Mouse (Mus musculus): ENCODE data around the gene Olfr203. TPM values are rescaled to one million over a fixed set of nuclear protein-coding genes. Genes with fewer than 3 reads are reported as not detected.
"Not testable (repeated sequence)": the region's sequence is repeated elsewhere in the genome, so short reads cannot be mapped to it uniquely, and the experiment has no call there.

Olfr203 gene
- polyA plus RNA-seq, 1 experiment from 2014 or later, result not detected

DNA sequence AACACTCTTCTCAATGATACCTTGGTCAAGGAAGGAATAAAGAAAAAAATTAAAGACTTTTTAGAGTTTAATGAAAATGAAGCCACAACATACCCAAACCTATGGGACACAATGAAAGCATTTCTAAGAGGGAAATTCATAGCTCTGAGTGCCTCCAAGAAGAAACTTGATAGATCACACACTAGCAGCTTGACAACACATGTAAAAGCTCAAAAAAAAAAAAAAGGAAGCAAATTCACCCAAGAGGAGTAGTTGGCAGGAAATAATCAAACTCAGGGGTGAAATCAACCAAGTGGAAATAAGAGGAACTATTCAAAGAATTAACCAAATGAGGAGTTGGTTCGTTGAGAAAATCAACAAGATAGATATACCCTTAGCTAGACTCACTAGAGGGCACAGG, 24.6 kb downstream of the Olfr203 start:
- H3K27ac ChIP-seq (ENCODE audit: low read depth, low read length); DNase-seq (ENCODE audit: low spot score); H3K4me3 ChIP-seq (ENCODE audit: low read depth, low read length); H3K9ac ChIP-seq (ENCODE audit: low read length); H3K4me1 ChIP-seq (ENCODE audit: control insufficient read depth, insufficient read depth, low read length); H3K27me3 ChIP-seq (replicated peaks; ENCODE audit: control insufficient read depth, insufficient read depth, low read length); H3K4me2 ChIP-seq (ENCODE audit: low read length); H3K36me3 ChIP-seq (ENCODE audit: control insufficient read depth, insufficient read depth, low read length); H3K9me3 ChIP-seq (replicated peaks; ENCODE audit: control insufficient read depth, low read length); ATAC-seq: not testable (repeated sequence)
- WGBS, result 52% methylated on average over 1 of the region's 1 CpGs

DNA sequence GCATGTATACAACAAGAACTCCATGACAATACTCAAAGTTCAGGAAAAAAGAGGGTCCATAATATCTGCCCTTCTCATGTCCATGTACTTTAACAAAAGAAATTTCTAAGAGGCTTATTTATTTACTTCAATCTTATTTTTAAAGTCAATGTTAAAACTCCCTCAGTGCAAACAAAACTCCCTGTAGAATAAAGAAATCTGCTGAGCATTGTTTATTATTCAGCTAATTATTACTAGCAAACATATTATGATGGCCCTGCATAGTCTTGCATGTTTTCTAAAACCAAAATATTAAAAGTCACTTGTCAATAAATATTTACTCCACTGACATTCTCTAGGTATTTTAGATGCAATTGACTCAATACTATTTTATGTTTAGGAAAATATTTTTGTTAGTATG, 32.4 kb downstream of the Olfr203 start, which contains the start of gene Olfr205:
Olfr205 (minus strand) TSS at position 101 of the 400 bp plus-strand sequence.
- Histone ChIP-seq H3K9me3 (replicated peaks; ENCODE audit: control insufficient read depth, low read length) (no peaks in the 10 kb centered on the region), H3K27me3 (replicated peaks; ENCODE audit: control insufficient read depth, insufficient read depth, low read length) (no peaks in the 10 kb centered on the region), H3K4me3 (ENCODE audit: low read depth, low read length) (no peak within 1 kb of the TSS), H3K4me1 (ENCODE audit: control insufficient read depth, insufficient read depth, low read length) (no peaks in the 10 kb centered on the region), H3K4me2 (ENCODE audit: low read length) (no peak within 1 kb of the TSS), H3K27ac (ENCODE audit: low read depth, low read length) (no peak within 1 kb of the TSS), H3K9ac (ENCODE audit: low read length) (no peak within 1 kb of the TSS), H3K36me3 (ENCODE audit: control insufficient read depth, insufficient read depth, low read length) (no peaks in the 10 kb centered on the region)
- ATAC-seq (no peak), DNase-seq (ENCODE audit: low spot score) (no peak)

DNA sequence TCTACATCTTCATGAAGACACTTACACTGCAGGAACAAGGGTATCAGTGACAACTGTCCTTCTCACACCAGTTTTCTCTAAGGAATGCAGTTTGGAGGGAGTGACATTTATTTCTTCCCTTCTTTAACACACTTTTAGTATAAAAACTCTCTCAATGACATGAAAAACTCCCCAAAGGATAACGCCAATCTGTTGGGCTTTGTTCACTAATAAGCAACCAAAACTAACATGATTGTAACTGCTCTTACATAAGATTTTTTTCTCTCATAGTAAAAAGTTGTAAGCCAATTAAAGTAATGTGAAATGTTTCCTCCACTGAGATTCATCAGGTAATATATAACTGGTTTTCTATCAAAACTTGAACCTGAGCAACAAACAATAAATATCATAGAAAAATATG, 50.5 kb downstream of the Olfr203 start, which contains the start of gene Olfr206:
Olfr206 (minus strand) TSS at position 101 of the 400 bp plus-strand sequence.
- WGBS, result 88% methylated on average over 1 of the region's 1 CpGs
- H3K9ac ChIP-seq (ENCODE audit: low read length), result no peak within 1 kb of the TSS

More for the DNA sequence above, 50.5 kb downstream of the Olfr203 start, which contains the start of gene Olfr206:
- Histone ChIP-seq H3K4me2 (ENCODE audit: low read length) (no peak within 1 kb of the TSS), H3K36me3 (ENCODE audit: control insufficient read depth, insufficient read depth, low read length) (no peaks in the 10 kb centered on the region), H3K4me3 (ENCODE audit: low read depth, low read length) (no peak within 1 kb of the TSS), H3K27ac (ENCODE audit: low read depth, low read length) (no peak within 1 kb of the TSS), H3K4me1 (ENCODE audit: control insufficient read depth, insufficient read depth, low read length) (no peaks in the 10 kb centered on the region), H3K27me3 (replicated peaks; ENCODE audit: control insufficient read depth, insufficient read depth, low read length) (no peaks in the 10 kb centered on the region), H3K9me3 (replicated peaks; ENCODE audit: control insufficient read depth, low read length) (no peaks in the 10 kb centered on the region)
- DNase-seq (ENCODE audit: low spot score) (no peak), ATAC-seq (no peak)

Other genes with a start within 250 kb of the Olfr203 start
- not detected in 2 replicates for gene Olfr190, start 220.9 kb upstream of the Olfr203 start, polyA plus RNA-seq (2014; fragmentation: Nextera tagmentation; extraction: Ambion mirVana)
- gene Olfr191, start 209.1 kb upstream of the Olfr203 start, polyA plus RNA-seq (2014; fragmentation: Nextera tagmentation; extraction: Ambion mirVana), result not detected in 2 replicates
- not detected in 2 replicates for gene Olfr193, start 187.0 kb upstream of the Olfr203 start, polyA plus RNA-seq (2014; fragmentation: Nextera tagmentation; extraction: Ambion mirVana)
- not detected in 2 replicates for gene Olfr194, start 177.8 kb upstream of the Olfr203 start, polyA plus RNA-seq (2014; fragmentation: Nextera tagmentation; extraction: Ambion mirVana)
- not detected in 2 replicates for gene Olfr195, start 151.8 kb upstream of the Olfr203 start, polyA plus RNA-seq (2014; fragmentation: Nextera tagmentation; extraction: Ambion mirVana)
- gene Olfr196, start 128.4 kb upstream of the Olfr203 start, polyA plus RNA-seq (2014; fragmentation: Nextera tagmentation; extraction: Ambion mirVana), result not detected in 2 replicates
- not detected in 2 replicates for gene Olfr198, start 95.3 kb upstream of the Olfr203 start, polyA plus RNA-seq (2014; fragmentation: Nextera tagmentation; extraction: Ambion mirVana)
- gene Olfr199, start 79.1 kb upstream of the Olfr203 start, polyA plus RNA-seq (2014; fragmentation: Nextera tagmentation; extraction: Ambion mirVana), result not detected in 2 replicates
- not detected in 2 replicates for gene Olfr201, start 26.2 kb upstream of the Olfr203 start, polyA plus RNA-seq (2014; fragmentation: Nextera tagmentation; extraction: Ambion mirVana)
- not detected in 2 replicates for gene Olfr202, start 12.1 kb upstream of the Olfr203 start, polyA plus RNA-seq (2014; fragmentation: Nextera tagmentation; extraction: Ambion mirVana)
- gene Olfr204, start 19.4 kb downstream of the Olfr203 start, polyA plus RNA-seq (2014; fragmentation: Nextera tagmentation; extraction: Ambion mirVana), result not detected in 2 replicates
- not detected in 2 replicates for gene Olfr205, start 32.3 kb downstream of the Olfr203 start, polyA plus RNA-seq (2014; fragmentation: Nextera tagmentation; extraction: Ambion mirVana)
- not detected in 2 replicates for gene Olfr206, start 50.4 kb downstream of the Olfr203 start, polyA plus RNA-seq (2014; fragmentation: Nextera tagmentation; extraction: Ambion mirVana)
- gene Olfr209, start 65.1 kb downstream of the Olfr203 start, polyA plus RNA-seq (2014; fragmentation: Nextera tagmentation; extraction: Ambion mirVana), result not detected in 2 replicates
- 0.05 TPM in 1 of 2 replicates, not detected in the other for gene Gabrr3, start 108.5 kb downstream of the Olfr203 start, polyA plus RNA-seq (2014; fragmentation: Nextera tagmentation; extraction: Ambion mirVana)
- 13.7 and 14.2 TPM in 2 replicates for gene Riox2, start 172.9 kb downstream of the Olfr203 start, polyA plus RNA-seq (2014; fragmentation: Nextera tagmentation; extraction: Ambion mirVana)

Measured in forebrain, embryonic 14.5 days (tissue).